Mouse (Mus musculus): Measurements from ENCODE around the gene Mtmr10.

Mtmr10 gene

GRCm38 (mm10) chr7:64373147-64373829, 85.8 kb downstream of the Mtmr10 start:
- no peak for DNase-seq

GRCm38 (mm10) chr7:64373830-64374562, 86.5 kb downstream of the Mtmr10 start, which contains the start of gene Fan1:
Fan1 (minus strand) TSS chr7:64374095.
- peak; percentile 86 for DNase-seq
